Mouse (Mus musculus) heart, embryonic 12.5 days (tissue): ENCODE measurements at regions not wholly inside any gene's neighbourhood (a gene's known extent, or its start where the extent isn't known, plus 50 kb on each side); places are given as distances from the start of the nearest gene placed in this dataset.
A peak's percentile ranks its signal among the peaks of the same experiment; 100 is the strongest.

Experiments used
- ATAC-seq: fragments of 200-750 bp; cut with Nextera tagmentation; 2 replicates; pipeline ENCODE4 v1.8.0; 2017; ENCODE audit warnings: moderate TSS enrichment, moderate library complexity; ENCODE audit not compliant: insufficient number of reproducible peaks, low FRiP score
- H3K27ac ChIP-seq: fragments of 300-500 bp; sonication (generic); 2 replicates; pipeline ENCODE4 v1.5.1; 2016; ENCODE audit warnings: mild to moderate bottlenecking, moderate library complexity; ENCODE audit not compliant: poor library complexity, severe bottlenecking
- H3K27me3 ChIP-seq: fragments of 300-500 bp; sonication (generic); replicated peaks from 2 replicates; pipeline ENCODE4 v1.6.1; 2016; ENCODE audit warnings: mild to moderate bottlenecking, moderate library complexity
- H3K36me3 ChIP-seq: fragments of 300-500 bp; sonication (generic); 2 replicates; pipeline ENCODE4 v1.6.1; 2016; ENCODE audit warnings: mild to moderate bottlenecking, moderate library complexity
- H3K4me1 ChIP-seq: fragments of 300-500 bp; sonication (generic); replicated peaks from 2 replicates; pipeline ENCODE4 v1.6.1; 2016; ENCODE audit warnings: mild to moderate bottlenecking
- H3K4me2 ChIP-seq: fragments of 300-500 bp; sonication (generic); 2 replicates; pipeline ENCODE4 v1.6.1; 2016; ENCODE audit warnings: mild to moderate bottlenecking, moderate library complexity
- H3K4me3 ChIP-seq: fragments of 300-500 bp; sonication (generic); 2 replicates; pipeline ENCODE4 v1.5.1; 2016; ENCODE audit warnings: mild to moderate bottlenecking
- H3K9ac ChIP-seq: fragments of 300-500 bp; sonication (generic); 2 replicates; pipeline ENCODE4 v1.6.1; 2016; ENCODE audit warnings: mild to moderate bottlenecking, moderate library complexity
- H3K9me3 ChIP-seq: fragments of 300-500 bp; sonication (generic); replicated peaks from 2 replicates; pipeline ENCODE4 v1.6.1; 2016; ENCODE audit warnings: mild to moderate bottlenecking, moderate library complexity
- whole genome bisulfite sequencing: fragments of 180-500 bp; shearing (Covaris S2); methylation state at CpG from one replicate; pipeline ENCODE4 v1.1.7; 2016; 5-methylcytosine and 5-hydroxymethylcytosine counted together

DNA sequence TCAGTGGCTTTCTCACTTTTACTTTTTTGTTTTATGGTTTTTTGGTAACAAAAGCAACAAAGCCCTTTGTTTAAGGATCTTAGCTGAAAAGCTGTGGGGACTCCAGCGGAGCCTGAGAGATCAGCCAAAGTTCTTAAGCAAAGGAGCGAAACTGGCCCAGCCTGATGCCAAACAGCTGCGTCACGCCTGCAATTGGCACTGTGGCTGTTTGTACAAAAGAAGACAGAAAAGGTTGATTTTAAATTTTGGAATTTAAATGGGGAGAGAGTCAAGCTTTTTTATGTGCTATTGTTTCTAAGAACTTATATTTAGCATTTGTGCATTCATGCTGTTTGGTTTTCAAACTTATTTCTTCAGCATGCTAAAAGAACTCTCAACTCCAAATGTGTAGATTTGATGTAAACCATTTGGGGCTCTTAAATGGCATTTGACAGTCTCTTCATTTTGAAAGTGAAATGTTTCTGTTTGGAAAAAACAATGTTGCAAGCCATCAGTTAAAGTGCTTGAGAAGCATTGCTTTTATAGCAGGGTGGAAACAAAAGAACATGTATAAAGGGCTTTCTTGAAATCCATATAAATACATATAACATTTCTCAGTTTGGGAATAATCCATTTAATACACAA, 105.1 kb upstream of the Daam1 start:
- Histone ChIP-seq H3K4me3 (no peak overlapping the region), H3K36me3 (no peaks in the 10 kb centered on the region), H3K9ac (no peak overlapping the region), H3K27ac (no peak overlapping the region), H3K27me3 (no peaks in the 10 kb centered on the region), H3K9me3 (no peaks in the 10 kb centered on the region), H3K4me1 (no peaks in the 10 kb centered on the region), H3K4me2 (no peak overlapping the region)
- 73% methylated on average over 4 of the region's 4 CpGs for WGBS
- ATAC-seq, result no peak

GRCm38 (mm10) chr12:71743345-71743744, 87.5 kb upstream of the Daam1 start:
- H3K9me3 ChIP-seq, result no peaks in the 10 kb centered on the region
- no peak for ATAC-seq
- no peaks in the 10 kb centered on the region for H3K27me3 ChIP-seq
- no peak overlapping the region for H3K27ac ChIP-seq
- WGBS, result 76% methylated on average over 2 of the region's 2 CpGs
- no peak overlapping the region for H3K9ac ChIP-seq
- H3K4me1 ChIP-seq, result peaks cover 22% of the 10 kb centered on the region
- no peak overlapping the region for H3K4me2 ChIP-seq
- H3K36me3 ChIP-seq, result no peaks in the 10 kb centered on the region
- H3K4me3 ChIP-seq, result no peak overlapping the region

DNA sequence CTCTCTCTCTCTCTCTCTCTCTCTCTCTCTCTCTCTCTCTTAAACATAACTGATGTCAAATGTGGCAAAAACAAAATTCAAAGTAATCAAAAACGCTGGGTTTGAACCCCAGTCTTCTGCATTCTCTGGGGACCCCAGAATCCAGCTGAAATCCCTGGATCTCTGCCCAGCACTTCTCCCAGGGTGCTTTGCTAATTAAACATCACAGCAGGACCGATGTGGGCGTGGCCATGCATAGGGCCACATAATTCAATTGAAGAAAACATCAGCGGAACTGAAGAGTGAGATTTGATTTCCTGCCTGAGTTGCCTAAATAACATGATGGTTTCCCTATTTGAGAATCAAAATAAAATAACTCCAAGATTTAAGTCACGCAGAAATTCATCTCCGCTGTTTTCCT, 84.9 kb upstream of the Daam1 start:
- no peaks in the 10 kb centered on the region for H3K27me3 ChIP-seq
- no peak overlapping the region for H3K4me2 ChIP-seq
- no peak overlapping the region for H3K4me3 ChIP-seq
- no peaks in the 10 kb centered on the region for H3K9me3 ChIP-seq
- no peak overlapping the region for H3K27ac ChIP-seq
- H3K36me3 ChIP-seq, result no peaks in the 10 kb centered on the region
- peaks cover 36% of the 10 kb centered on the region for H3K4me1 ChIP-seq
- H3K9ac ChIP-seq, result no peak overlapping the region
- 69% methylated on average over 6 of the region's 6 CpGs for WGBS
- ATAC-seq, result no peak

DNA sequence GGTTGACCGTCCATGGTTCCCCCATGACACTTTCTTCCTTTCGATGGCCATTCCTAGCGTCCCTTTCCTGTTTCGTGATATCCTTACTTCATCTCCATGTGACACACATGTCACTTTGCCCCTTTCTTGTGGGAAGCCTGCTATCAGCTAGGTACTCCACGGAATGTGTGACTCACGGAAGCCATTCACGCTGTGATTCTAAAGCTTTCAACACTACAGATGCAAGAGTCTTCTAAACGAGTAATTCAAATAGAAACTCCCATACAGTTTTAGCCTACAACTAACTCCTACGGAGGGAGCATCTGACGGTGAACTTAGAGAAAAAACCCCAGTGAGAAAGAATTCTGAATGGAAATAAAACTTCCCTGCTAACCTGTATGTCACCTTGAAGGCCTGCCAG, 83.5 kb upstream of the Daam1 start:
- Histone ChIP-seq H3K9me3 (no peaks in the 10 kb centered on the region), H3K4me1 (peaks cover 33% of the 10 kb centered on the region), H3K27me3 (no peaks in the 10 kb centered on the region), H3K9ac (no peak overlapping the region), H3K4me2 (peak overlapping the region; percentile 48), H3K4me3 (no peak overlapping the region), H3K27ac (peak overlapping the region; percentile 64), H3K36me3 (no peaks in the 10 kb centered on the region)
- WGBS, result 57% methylated on average over 10 of the region's 10 CpGs
- ATAC-seq, result no peak

DNA sequence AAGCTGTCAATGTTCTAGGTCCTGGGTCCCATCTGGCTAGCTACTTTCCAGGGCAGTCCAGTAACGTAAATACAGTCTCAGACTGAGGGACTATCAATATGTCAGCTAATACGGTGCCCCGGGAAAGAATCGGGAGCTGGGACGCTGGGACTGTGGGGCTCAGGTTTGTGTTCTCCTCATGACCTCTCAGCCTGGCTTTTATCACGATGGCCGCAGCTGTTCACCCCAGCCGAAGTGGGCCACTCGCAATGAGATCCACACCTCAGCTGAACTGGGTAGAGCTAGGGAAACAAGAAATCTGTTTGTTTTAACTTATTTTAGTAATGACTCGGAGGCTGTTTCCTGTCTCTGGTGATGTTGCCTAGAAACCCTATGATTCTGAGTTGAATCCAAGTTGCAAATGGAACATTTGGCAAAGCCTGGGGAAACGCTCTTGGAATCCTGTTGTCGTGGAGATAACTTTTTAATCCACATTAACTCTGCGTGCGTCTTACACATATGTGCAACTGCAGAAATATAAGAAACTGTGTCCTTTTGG, 83.0 kb upstream of the Daam1 start:
- H3K4me1 ChIP-seq, result peaks cover 32% of the 10 kb centered on the region
- ATAC-seq, result peak; percentile 30
- WGBS, result 43% methylated on average over 14 of the region's 14 CpGs

DNA sequence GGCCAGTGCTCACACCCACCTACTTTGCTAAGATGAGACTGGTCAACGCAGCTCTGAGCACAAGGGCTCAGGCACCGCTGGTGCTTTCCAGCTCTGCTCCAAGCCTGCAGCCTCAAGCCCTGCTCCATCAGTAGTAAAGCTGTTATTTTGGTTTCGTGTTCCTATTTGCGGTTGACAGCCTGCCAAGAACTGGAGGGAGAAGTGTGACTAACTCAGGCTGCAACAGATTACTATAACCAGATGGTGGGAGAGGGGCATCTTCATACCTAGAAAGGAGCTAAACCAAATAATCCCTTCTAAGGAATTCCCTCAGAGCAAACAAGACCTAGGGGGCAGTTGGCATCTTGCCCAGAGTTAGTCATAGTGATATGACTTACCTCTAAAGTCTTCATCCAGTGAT, 82.1 kb upstream of the Daam1 start:
- peak; percentile 40; the same call in 1 of the 2 replicates for ATAC-seq

More for the DNA sequence above, 83.0 kb upstream of the Daam1 start:
- H3K4me2 ChIP-seq, result peak overlapping the region; percentile 48
- H3K9me3 ChIP-seq, result no peaks in the 10 kb centered on the region
- no peak overlapping the region for H3K4me3 ChIP-seq
- H3K36me3 ChIP-seq, result no peaks in the 10 kb centered on the region
- H3K27ac ChIP-seq, result peak overlapping the region; percentile 82
- no peaks in the 10 kb centered on the region for H3K27me3 ChIP-seq
- H3K9ac ChIP-seq, result no peak overlapping the region

DNA sequence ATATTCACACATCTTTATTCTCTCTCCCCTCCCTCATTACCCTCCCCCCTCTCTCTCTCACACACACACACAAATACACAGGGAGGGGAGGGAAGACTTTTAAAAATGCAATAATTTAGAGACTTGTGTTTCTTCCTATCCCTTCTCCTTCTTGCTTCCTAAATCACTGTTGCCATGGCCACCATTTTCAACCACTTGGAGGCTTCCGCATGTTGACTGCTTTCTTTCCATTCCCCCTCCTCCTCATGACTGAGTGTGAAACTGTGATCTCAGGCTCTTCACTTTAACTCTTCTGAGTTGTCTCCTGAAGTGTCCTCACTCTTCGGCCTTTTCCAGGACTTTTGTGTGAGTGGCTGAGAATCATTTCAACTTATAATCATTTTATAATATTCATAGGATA, 81.2 kb upstream of the Daam1 start:
- H3K4me1 ChIP-seq, result peaks cover 32% of the 10 kb centered on the region
- no peaks in the 10 kb centered on the region for H3K27me3 ChIP-seq
- ATAC-seq, result no peak
- H3K4me2 ChIP-seq, result no peak overlapping the region
- H3K36me3 ChIP-seq, result no peaks in the 10 kb centered on the region
- H3K9ac ChIP-seq, result no peak overlapping the region
- H3K27ac ChIP-seq, result peak overlapping the region; percentile 49
- H3K9me3 ChIP-seq, result no peaks in the 10 kb centered on the region
- no peak overlapping the region for H3K4me3 ChIP-seq
- 66% methylated on average over 2 of the region's 2 CpGs for WGBS

More for the DNA sequence above, 82.1 kb upstream of the Daam1 start:
- no peak overlapping the region for H3K4me3 ChIP-seq
- H3K9ac ChIP-seq, result no peak overlapping the region
- 18% methylated on average over 4 of the region's 4 CpGs for WGBS
- H3K4me1 ChIP-seq, result peaks cover 32% of the 10 kb centered on the region
- no peaks in the 10 kb centered on the region for H3K36me3 ChIP-seq
- peak overlapping the region; percentile 82 for H3K27ac ChIP-seq
- H3K27me3 ChIP-seq, result no peaks in the 10 kb centered on the region
- H3K4me2 ChIP-seq, result peak overlapping the region; percentile 48
- no peaks in the 10 kb centered on the region for H3K9me3 ChIP-seq

GRCm38 (mm10) chr12:71752741-71753260, 78.1 kb upstream of the Daam1 start:
- 64% methylated on average over 7 of the region's 7 CpGs for WGBS
- no peak overlapping the region for H3K9ac ChIP-seq
- H3K4me2 ChIP-seq, result no peak overlapping the region
- no peaks in the 10 kb centered on the region for H3K36me3 ChIP-seq
- H3K9me3 ChIP-seq, result no peaks in the 10 kb centered on the region
- no peaks in the 10 kb centered on the region for H3K27me3 ChIP-seq
- ATAC-seq, result no peak
- no peak overlapping the region for H3K4me3 ChIP-seq
- H3K27ac ChIP-seq, result no peak overlapping the region
- H3K4me1 ChIP-seq, result peaks cover 20% of the 10 kb centered on the region

DNA sequence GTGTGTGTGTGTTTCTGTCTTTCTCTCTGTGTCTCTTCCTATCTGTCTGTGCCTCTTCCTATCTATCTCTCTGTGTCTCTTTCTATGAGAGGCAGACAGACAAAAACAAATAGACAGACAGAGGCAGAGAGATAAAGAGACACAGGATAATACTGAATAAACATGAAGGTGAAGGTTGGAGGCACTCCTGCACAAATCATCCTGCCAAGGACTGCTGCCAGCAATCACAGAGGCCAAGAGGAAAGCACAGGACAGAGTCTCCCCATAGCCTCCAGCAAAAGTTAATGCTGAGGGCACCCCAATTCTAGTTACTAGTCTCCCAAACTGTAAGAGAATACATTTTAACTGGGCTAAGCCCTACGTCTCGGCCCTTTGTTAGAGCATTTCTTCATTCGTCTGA, 77.6 kb upstream of the Daam1 start:
- H3K4me3 ChIP-seq, result no peak overlapping the region
- 79% methylated on average over 3 of the region's 3 CpGs for WGBS
- ATAC-seq, result no peak

DNA sequence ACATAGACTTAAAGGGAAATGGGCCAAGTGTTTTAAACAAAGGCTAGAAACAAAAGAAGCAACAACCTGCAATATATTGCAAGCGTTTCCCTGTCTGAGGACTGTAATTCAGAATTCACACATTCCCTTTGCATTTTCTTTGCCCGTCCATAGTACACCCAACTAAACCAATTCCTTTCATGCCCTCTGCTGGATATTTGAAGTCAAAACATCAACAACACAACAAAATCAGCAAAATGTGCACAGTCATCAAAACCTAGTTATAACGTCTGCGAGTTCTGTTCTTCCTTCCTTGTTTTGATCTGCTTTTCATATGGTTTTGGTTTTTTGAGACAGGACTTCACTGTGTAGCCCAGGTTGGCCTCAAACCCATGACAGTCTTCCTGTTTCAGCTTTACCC, 67.7 kb upstream of the Daam1 start:
- no peak overlapping the region for H3K4me3 ChIP-seq
- no peak for ATAC-seq
- H3K4me2 ChIP-seq, result no peak overlapping the region
- H3K27me3 ChIP-seq, result no peaks in the 10 kb centered on the region
- no peak overlapping the region for H3K9ac ChIP-seq
- 66% methylated on average over 4 of the region's 4 CpGs for WGBS
- H3K36me3 ChIP-seq, result no peaks in the 10 kb centered on the region
- peaks cover 5% of the 10 kb centered on the region; the same call in 1 of the 2 replicates for H3K9me3 ChIP-seq
- H3K4me1 ChIP-seq, result no peaks in the 10 kb centered on the region
- H3K27ac ChIP-seq, result no peak overlapping the region

More for the DNA sequence above, 77.6 kb upstream of the Daam1 start:
- peaks cover 15% of the 10 kb centered on the region for H3K4me1 ChIP-seq
- no peaks in the 10 kb centered on the region for H3K9me3 ChIP-seq
- H3K36me3 ChIP-seq, result no peaks in the 10 kb centered on the region
- H3K4me2 ChIP-seq, result no peak overlapping the region
- H3K9ac ChIP-seq, result no peak overlapping the region
- H3K27me3 ChIP-seq, result no peaks in the 10 kb centered on the region
- no peak overlapping the region for H3K27ac ChIP-seq

GRCm38 (mm10) chr12:71766086-71766485, 64.8 kb upstream of the Daam1 start:
- peaks cover 7% of the 10 kb centered on the region for H3K4me1 ChIP-seq
- no peak for ATAC-seq
- 84% methylated on average over 4 of the region's 4 CpGs for WGBS

More at GRCm38 (mm10) chr12:71766086-71766485, 64.8 kb upstream of the Daam1 start:
- H3K27me3 ChIP-seq, result no peaks in the 10 kb centered on the region
- H3K27ac ChIP-seq, result no peak overlapping the region
- no peaks in the 10 kb centered on the region for H3K36me3 ChIP-seq
- no peak overlapping the region for H3K9ac ChIP-seq
- no peak overlapping the region for H3K4me2 ChIP-seq
- no peak overlapping the region for H3K4me3 ChIP-seq
- H3K9me3 ChIP-seq, result peaks cover 5% of the 10 kb centered on the region; the same call in 1 of the 2 replicates
